Mouse (Mus musculus) limb, embryonic 13.5 days (tissue): ENCODE results near the gene Ldah. TPM values are rescaled to one million over a fixed set of nuclear protein-coding genes. Genes with fewer than 3 reads are reported as not detected.
"Not testable (repeated sequence)": the region's sequence is repeated elsewhere in the genome, so short reads cannot be mapped to it uniquely, and the experiment has no call there.

Experiments used
- ATAC-seq: fragments of 200-750 bp; cut with Nextera tagmentation; 2 replicates; pipeline ENCODE4 v1.8.0; 2017; ENCODE audit warnings: low read depth, moderate number of reproducible peaks, moderate TSS enrichment; ENCODE audit not compliant: low FRiP score
- H3K27ac ChIP-seq: fragments of 300-500 bp; sonication (generic); 2 replicates; pipeline ENCODE4 v1.5.1; 2015; ENCODE audit warnings: inconsistent platforms, mild to moderate bottlenecking, moderate library complexity
- H3K27me3 ChIP-seq: fragments of 300-500 bp; sonication (generic); 2 replicates; pipeline ENCODE4 v1.6.1; 2015; ENCODE audit warnings: mild to moderate bottlenecking, inconsistent platforms
- H3K36me3 ChIP-seq: fragments of 300-500 bp; sonication (generic); 2 replicates; pipeline ENCODE4 v1.6.1; 2015; ENCODE audit warnings: inconsistent platforms, mild to moderate bottlenecking, moderate library complexity
- H3K4me1 ChIP-seq: fragments of 300-500 bp; sonication (generic); 2 replicates; pipeline ENCODE4 v1.6.1; 2015; ENCODE audit warnings: inconsistent platforms
- H3K4me2 ChIP-seq: fragments of 300-500 bp; sonication (generic); replicated peaks from 2 replicates; pipeline ENCODE4 v1.6.1; 2015; ENCODE audit warnings: inconsistent platforms, mild to moderate bottlenecking, moderate library complexity
- H3K4me3 ChIP-seq: fragments of 300-500 bp; sonication (generic); 2 replicates; pipeline ENCODE4 v1.5.1; 2015; ENCODE audit warnings: moderate library complexity, mild to moderate bottlenecking, inconsistent platforms
- H3K9ac ChIP-seq: fragments of 300-500 bp; sonication (generic); 2 replicates; pipeline ENCODE4 v1.6.1; 2015; ENCODE audit warnings: mild to moderate bottlenecking, inconsistent platforms
- H3K9me3 ChIP-seq: fragments of 300-500 bp; sonication (generic); 2 replicates; pipeline ENCODE4 v1.6.1; 2016; ENCODE audit warnings: inconsistent platforms
- WGBS: fragments of 180-500 bp; shearing (Covaris S2); methylation state at CpG from one replicate; pipeline ENCODE4 v1.1.7; 2015; 5-methylcytosine and 5-hydroxymethylcytosine counted together
- polyA plus RNA-seq: library from polyadenylated mRNA; unstranded; fragments of >200 nt; fragmentation: Nextera tagmentation; extraction: Ambion mirVana; gene quantifications from 2 replicates; pipeline ENCODE4 v1.2.1, GENCODE M21; 2015

Ldah gene
- 66.2 and 72.8 TPM in 2 replicates for polyA plus RNA-seq

DNA sequence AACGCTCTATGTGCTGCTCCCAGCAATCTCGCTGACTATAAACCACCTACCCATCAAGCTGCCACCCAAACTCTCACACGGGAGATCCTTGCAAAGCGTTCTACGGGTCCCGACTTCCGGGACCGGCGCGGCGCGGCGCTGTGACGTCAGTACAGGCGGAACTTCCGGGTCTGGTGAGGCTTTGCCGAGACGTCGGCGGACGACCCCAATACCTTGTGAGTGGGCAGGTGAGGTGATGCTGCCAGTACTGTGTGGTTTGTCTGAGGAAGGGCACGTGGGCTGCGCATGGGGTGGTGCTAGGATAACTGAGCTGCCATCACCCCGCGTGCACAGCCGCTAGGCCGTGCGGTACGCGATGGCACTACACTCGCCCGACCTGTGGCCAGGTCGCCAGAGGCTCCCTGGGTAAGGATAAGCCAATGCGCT, at the start of gene Ldah:
Gene Ldah (plus strand): TSS at position 130 of the 426 bp plus-strand sequence.
- peaks cover 4% of the 10 kb centered on the region; the same call in 1 of the 2 replicates for H3K36me3 ChIP-seq
- H3K27ac ChIP-seq, result no peak within 1 kb of the TSS
- H3K9me3 ChIP-seq, result peaks cover 4% of the 10 kb centered on the region; the same call in 1 of the 2 replicates
- under 1% methylated on average over 34 of the region's 34 CpGs for WGBS
- H3K4me3 ChIP-seq, result peak within 1 kb of the TSS; percentile 68
- peaks cover 8% of the 10 kb centered on the region for H3K4me1 ChIP-seq
- peak within 1 kb of the TSS; percentile 71 for H3K4me2 ChIP-seq
- ATAC-seq, result peak; percentile 98
- H3K9ac ChIP-seq, result peak within 1 kb of the TSS; percentile 87
- H3K27me3 ChIP-seq, result no peaks in the 10 kb centered on the region

DNA sequence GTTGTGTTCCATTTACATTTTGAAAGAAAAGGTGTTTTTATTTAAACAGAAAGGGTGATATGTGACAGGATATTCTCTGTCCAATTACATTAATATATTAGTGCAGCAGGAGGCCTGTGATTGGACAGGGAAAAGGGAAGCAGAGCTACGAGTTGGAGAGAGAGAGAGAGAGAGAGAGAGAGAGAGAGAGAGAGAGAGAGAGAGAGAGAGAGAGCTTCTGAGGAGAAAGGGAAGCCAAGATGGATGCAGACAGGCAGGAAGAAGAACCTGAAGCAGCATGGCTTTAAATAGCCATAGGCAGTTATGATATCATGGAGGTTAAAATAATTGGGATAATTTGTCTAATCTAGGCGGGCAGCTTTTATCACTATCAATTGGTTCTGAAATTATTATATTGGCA, 40.2 kb upstream of the Ldah start:
- ATAC-seq, result no peak
- H3K4me3 ChIP-seq, result no peak overlapping the region
- no peaks in the 10 kb centered on the region for H3K27me3 ChIP-seq
- no peaks in the 10 kb centered on the region for H3K36me3 ChIP-seq
- WGBS, result 60% methylated on average over 2 of the region's 2 CpGs
- no peak overlapping the region for H3K9ac ChIP-seq
- H3K9me3 ChIP-seq, result no peaks in the 10 kb centered on the region
- no peaks in the 10 kb centered on the region for H3K4me1 ChIP-seq
- no peak overlapping the region for H3K4me2 ChIP-seq
- H3K27ac ChIP-seq, result no peak overlapping the region

DNA sequence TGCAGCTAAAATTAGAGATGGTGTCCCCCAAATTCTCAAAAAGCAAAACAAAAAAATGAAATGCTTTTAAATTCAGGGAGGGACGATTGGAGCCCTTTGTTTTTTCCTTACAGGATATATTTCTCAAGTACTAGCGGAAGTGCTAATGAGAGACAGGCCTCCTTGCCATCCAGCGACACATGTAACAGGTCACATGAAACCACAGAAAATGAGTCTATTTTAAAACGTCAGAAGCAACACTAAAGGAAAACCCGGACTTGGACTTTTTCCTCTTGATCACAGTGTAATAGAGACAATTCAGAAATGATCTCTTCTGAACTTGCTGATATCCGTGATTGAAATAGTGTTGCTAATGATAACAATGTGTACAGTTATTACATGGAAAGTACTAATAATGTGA, 27.0 kb upstream of the Ldah start:
- H3K9ac ChIP-seq, result no peak overlapping the region
- no peaks in the 10 kb centered on the region for H3K4me1 ChIP-seq
- no peaks in the 10 kb centered on the region for H3K36me3 ChIP-seq
- WGBS, result 24% methylated on average over 6 of the region's 6 CpGs
- H3K27me3 ChIP-seq, result no peaks in the 10 kb centered on the region
- H3K9me3 ChIP-seq, result no peaks in the 10 kb centered on the region
- no peak overlapping the region for H3K4me2 ChIP-seq
- no peak for ATAC-seq
- H3K27ac ChIP-seq, result no peak overlapping the region
- H3K4me3 ChIP-seq, result no peak overlapping the region

DNA sequence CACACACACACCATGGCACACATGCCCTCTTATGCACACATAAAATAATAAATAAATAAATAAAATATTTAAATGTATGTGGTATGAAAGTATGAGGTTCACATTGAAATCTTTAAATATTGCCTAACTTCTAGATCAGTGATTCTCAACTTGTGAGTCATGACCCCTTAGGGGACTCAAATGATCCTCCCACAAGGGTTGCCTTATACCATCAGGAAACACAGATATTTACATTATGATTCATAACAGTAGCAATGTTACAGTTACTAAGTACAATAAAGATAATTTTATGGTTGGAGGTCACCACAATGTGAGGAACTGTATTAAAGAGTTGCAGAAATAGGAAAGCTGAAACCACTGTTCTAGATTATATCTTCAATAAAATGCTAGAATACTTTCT, 26.2 kb upstream of the Ldah start:
- Histone ChIP-seq H3K36me3 (no peaks in the 10 kb centered on the region), H3K9ac (no peak overlapping the region), H3K27me3 (no peaks in the 10 kb centered on the region), H3K9me3 (no peaks in the 10 kb centered on the region), H3K4me2 (no peak overlapping the region), H3K4me1 (no peaks in the 10 kb centered on the region), H3K4me3 (no peak overlapping the region), H3K27ac (no peak overlapping the region)
- ATAC-seq, result no peak

DNA sequence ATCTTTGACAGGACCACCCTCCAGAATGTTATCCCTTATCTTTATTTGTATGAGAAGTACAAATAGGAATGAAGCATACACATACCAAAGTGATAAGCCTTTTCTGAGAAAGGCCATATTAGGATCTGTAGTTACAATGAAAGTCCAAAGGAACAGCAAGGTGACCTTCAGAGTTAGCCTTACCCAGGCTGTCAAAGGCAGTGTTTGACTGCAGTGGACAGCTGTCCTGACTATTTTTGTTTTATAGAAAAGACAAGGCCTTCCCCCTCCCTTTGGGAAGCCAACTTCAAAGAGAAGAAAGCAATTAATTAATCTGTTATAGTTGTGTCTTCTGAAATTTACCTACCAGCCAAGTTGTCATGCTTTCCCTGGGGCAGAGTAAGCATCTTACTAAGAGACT, 23.4 kb upstream of the Ldah start:
- Histone ChIP-seq H3K27me3 (no peaks in the 10 kb centered on the region), H3K9ac (no peak overlapping the region), H3K4me3 (no peak overlapping the region), H3K36me3 (no peaks in the 10 kb centered on the region), H3K4me2 (no peak overlapping the region), H3K4me1 (no peaks in the 10 kb centered on the region), H3K9me3 (no peaks in the 10 kb centered on the region), H3K27ac (no peak overlapping the region)
- ATAC-seq, result no peak

DNA sequence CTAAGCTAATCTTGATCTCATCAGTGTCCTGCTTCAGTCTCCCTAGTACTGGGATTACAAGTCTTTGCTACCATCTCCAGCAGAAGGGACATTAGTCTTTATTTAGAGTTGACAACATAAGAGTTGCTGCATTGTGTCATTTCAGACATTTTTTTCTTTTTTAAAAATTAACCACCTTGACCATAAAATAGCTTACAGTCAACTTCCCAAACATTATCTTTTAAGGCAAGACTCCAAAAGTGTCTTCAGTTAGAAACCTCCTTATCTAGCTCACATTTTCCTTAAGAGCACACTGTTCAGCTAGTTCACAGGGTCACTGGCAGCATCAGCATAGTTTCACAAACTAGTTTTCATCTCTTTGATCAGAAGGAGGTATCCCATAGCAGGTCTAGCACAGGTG, 19.7 kb upstream of the Ldah start:
- H3K4me2 ChIP-seq, result no peak overlapping the region
- no peaks in the 10 kb centered on the region for H3K27me3 ChIP-seq
- no peak overlapping the region for H3K27ac ChIP-seq
- no peaks in the 10 kb centered on the region for H3K4me1 ChIP-seq
- no peaks in the 10 kb centered on the region for H3K36me3 ChIP-seq
- no peaks in the 10 kb centered on the region for H3K9me3 ChIP-seq
- H3K4me3 ChIP-seq, result no peak overlapping the region
- no peak overlapping the region for H3K9ac ChIP-seq
- no peak for ATAC-seq

DNA sequence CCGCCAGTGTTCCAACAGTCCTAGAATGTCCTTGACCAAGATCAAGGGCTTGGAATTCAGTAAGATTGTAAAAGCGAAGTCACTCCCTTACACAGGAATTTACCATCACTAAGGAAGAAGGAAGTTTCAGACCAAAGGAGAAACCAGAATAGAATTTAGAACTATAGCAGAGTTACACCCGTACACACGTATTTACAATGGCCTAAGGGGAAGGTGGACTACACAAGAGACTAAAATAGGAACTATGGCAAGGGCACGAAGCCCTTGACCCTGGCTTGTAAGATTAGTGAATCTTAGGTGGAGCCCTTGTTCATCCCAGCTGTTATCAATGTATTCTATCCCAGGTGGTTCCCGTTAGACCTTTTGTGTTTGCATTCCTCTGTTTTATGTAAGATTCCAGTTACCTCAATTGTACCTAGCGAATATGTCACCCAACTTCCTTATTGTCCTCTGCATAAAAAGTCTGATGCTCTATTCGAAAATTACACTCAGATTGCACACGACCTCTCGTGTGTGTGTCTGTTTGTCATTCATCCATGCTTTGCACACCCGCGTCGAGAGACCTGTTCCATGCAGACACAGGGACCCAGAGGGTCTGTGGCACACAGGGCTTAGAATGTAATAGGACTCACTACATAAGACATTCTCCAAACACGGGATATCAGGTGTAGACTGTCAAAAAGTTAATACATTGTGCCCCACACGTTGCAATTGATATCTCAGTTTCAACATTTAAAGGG, 18.9 kb upstream of the Ldah start:
- H3K9me3 ChIP-seq, H3K9ac ChIP-seq, ATAC-seq, H3K27me3 ChIP-seq, H3K36me3 ChIP-seq, H3K27ac ChIP-seq, H3K4me1 ChIP-seq, H3K4me3 ChIP-seq, H3K4me2 ChIP-seq: not testable (repeated sequence)
- 84% methylated on average over 15 of the region's 15 CpGs for whole genome bisulfite sequencing

DNA sequence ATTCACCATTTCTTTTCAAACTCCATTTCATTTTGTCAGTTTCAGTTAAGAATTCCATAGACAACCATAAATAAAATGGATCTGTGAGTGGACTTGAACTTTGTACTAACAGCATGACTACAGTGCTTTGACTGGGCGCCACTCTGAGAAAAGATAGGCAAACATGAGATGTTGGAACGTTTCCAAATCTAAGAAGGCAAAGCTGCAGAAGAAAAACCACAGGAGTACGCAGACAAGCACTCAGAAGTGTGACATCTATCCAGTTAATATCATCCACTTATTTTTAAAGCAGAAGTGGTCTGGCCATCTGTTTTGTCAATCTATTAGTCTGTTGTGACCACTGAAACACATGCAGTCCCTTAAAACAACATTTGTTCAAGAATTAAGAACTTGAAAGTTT, 18.2 kb upstream of the Ldah start:
- Histone ChIP-seq H3K4me1 (no peaks in the 10 kb centered on the region), H3K36me3 (no peaks in the 10 kb centered on the region), H3K4me3 (no peak overlapping the region), H3K9me3 (no peaks in the 10 kb centered on the region), H3K27me3 (no peaks in the 10 kb centered on the region), H3K4me2 (no peak overlapping the region), H3K9ac (no peak overlapping the region), H3K27ac (no peak overlapping the region)
- no peak for ATAC-seq
- WGBS, result 65% methylated on average over 3 of the region's 3 CpGs

DNA sequence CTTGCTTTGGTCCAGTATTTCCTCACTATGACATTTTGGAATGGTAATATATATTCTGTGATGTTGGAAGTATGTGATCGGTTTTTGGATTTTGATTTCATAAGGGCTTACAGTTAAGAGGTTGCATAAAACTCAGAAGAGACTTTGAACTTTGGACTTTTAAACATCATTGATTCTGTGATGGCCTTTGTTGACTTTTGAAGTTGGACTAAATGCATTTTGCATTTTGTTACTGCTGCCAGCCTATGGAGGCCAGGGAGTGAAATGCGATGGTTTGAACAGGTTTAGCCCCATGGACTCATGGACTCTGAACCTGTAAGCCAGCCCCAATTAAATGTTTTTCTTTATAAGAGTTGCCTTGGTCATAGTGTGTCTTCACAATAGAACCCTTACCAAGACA, 2.2 kb upstream of the Ldah start:
- 88% methylated on average over 2 of the region's 2 CpGs for WGBS
- Histone ChIP-seq H3K4me1 (peaks cover 8% of the 10 kb centered on the region), H3K27me3 (no peaks in the 10 kb centered on the region), H3K4me2 (no peak overlapping the region), H3K9ac (no peak overlapping the region), H3K36me3 (no peaks in the 10 kb centered on the region), H3K4me3 (no peak overlapping the region), H3K9me3 (no peaks in the 10 kb centered on the region), H3K27ac (no peak overlapping the region)
- no peak for ATAC-seq

DNA sequence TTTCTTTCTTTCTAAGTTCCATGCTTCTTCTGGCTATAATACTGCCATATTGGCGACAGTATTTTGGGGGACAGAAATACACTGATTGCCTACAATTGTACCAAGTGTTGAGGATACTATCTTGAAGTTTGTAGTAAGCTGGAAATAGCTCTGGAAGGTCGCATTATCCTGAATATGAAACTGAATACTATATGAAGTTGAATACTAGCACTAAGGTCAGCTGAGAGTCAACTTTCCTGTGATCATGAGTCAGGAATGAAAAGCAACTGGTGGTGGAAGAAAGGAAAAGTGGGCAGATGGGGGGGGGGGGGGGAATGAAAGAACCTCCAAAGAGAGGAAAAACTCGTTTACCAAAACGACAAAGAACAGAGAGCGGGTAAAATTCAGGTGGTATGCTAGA, 329 bp upstream of the Ldah start:
- Histone ChIP-seq H3K4me3 (peak overlapping the region; percentile 68), H3K9me3 (no peaks in the 10 kb centered on the region; the same call in 1 of the 2 replicates), H3K4me2 (peak overlapping the region; percentile 71), H3K27me3 (no peaks in the 10 kb centered on the region), H3K9ac (peak overlapping the region; percentile 87), H3K36me3 (no peaks in the 10 kb centered on the region; the same call in 1 of the 2 replicates), H3K27ac (no peak overlapping the region), H3K4me1 (peaks cover 8% of the 10 kb centered on the region)
- peak; percentile 41; the same call in 1 of the 2 replicates for ATAC-seq
- 14% methylated on average over 5 of the region's 5 CpGs for WGBS

DNA sequence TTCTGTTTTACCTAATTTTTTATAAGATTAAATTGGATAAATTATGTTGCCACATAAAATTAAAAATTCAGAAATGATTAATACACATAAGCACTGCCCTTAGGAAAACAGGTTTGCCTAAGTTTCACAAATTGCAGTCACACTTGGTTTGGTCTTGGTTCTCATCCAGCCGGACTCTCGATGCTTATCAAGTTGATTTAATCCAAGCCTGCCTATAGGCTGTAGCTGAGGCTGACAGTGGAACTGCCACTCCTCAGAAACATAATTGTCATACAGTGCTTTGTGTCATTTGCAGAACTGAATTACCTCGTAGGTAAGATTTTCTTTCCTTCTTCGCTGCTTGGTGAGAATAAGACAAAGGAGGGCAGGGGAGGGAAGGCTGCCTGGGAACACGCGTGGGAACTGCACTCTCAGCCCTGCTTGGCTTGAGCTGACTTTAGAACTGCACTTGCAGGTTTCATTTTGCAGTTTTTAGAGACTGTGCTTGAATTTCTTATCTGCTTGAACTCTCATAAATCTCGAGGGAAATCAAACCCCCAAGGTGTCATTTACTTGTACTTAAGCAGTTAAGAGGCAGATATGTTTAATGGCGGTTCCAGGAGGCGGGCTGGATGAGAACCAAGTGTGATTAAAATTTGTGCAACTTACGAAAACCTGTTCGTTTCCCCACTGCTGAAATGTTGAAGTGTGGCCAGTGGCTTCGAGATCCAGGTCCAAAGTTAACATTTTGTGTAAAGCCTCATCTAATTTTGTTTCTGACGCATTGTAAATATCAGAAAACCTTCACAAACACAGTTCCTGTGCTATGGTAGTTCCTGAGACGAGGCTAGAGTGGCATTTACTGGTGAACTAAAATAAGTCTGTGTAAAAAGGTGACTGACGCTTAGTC, 8.7 kb downstream of the Ldah start:
- Histone ChIP-seq H3K4me2 (no peak overlapping the region), H3K27me3 (no peaks in the 10 kb centered on the region), H3K9me3 (peaks cover 4% of the 10 kb centered on the region; the same call in 1 of the 2 replicates), H3K9ac (0 out of 2 replicates have a peak overlapping the region, but pooled peaks have one; percentile 25), H3K4me1 (0 out of 2 replicates have a peak, but pooled peaks cover 7% of the 10 kb centered on the region), H3K4me3 (no peak overlapping the region), H3K36me3 (peaks cover 17% of the 10 kb centered on the region), H3K27ac (peak overlapping the region; percentile 1; the same call in 1 of the 2 replicates)
- WGBS, result 69% methylated on average over 15 of the region's 15 CpGs
- no peak for ATAC-seq

DNA sequence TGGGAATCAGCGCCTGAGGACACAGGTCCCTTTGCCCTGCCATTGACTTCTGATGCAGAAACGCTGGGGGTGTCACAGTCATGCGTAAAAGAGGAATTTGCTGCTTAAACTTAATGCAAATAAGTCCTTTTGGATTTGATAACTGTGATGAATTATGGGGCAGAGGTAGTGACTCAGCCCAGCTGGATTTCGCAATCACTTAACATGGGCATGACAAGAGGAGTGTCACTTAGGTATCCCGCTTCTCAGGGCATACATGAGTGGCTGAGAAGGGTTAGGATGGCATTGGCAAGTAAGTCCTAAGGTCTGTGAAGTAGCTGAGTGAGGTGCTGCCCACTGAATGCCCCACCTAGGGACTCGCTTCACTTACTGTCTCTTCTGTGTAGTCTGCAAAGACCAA, 15.1 kb downstream of the Ldah start:
- no peak overlapping the region for H3K4me2 ChIP-seq
- no peak overlapping the region for H3K9ac ChIP-seq
- H3K9me3 ChIP-seq, result no peaks in the 10 kb centered on the region
- no peak overlapping the region for H3K27ac ChIP-seq
- WGBS, result 88% methylated on average over 6 of the region's 6 CpGs
- no peak for ATAC-seq
- no peaks in the 10 kb centered on the region for H3K27me3 ChIP-seq
- no peak overlapping the region for H3K4me3 ChIP-seq
- no peaks in the 10 kb centered on the region for H3K4me1 ChIP-seq
- peaks cover 32% of the 10 kb centered on the region for H3K36me3 ChIP-seq
